Mouse (Mus musculus) neutrophil, adult 83 days (primary cell): ENCODE measurements around the gene Rab26. TPM values are rescaled to one million over a fixed set of nuclear protein-coding genes. Genes with fewer than 3 reads are reported as not detected.

ENCODE experiments used
- total RNA-seq, 2 experiments: library from RNA; stranded (reverse); gene quantifications; one replicate each; pipeline ENCODE4 v1.2.4; 2023

Gene Rab26
- total RNA-seq: 1 to 10 TPM in 1 of 2 experiments, under 1 TPM in 1; 0.42 to 1.2 TPM

DNA sequence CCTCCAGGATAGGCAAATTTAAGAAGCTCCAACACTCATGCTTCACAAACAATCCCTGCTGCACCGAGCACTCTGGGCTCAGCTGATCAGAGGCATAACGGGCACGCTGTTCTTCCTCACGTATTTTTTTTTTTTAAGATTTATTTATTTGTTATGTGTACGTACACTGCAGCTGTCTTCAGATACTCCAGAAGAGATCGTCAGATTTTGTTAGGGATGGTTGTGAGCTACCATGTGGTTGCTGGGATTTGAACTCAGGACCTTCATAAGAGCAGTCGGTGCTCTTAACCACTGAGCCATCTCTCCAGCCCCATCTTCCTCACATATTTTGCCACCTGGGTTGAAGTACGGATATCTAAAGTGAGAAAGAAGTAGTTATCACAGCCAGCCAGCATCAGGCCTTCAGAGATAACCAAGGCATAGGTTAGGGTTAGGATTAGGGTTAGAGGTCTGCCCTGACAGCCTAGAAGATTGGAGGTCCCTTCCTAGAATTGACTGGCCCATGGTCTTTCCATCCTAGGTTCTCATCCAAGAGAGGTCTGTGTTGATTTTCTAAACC, at the start of gene Rab26:
Rab26 (minus strand) TSS at position 51 of the 559 bp plus-strand sequence.

DNA sequence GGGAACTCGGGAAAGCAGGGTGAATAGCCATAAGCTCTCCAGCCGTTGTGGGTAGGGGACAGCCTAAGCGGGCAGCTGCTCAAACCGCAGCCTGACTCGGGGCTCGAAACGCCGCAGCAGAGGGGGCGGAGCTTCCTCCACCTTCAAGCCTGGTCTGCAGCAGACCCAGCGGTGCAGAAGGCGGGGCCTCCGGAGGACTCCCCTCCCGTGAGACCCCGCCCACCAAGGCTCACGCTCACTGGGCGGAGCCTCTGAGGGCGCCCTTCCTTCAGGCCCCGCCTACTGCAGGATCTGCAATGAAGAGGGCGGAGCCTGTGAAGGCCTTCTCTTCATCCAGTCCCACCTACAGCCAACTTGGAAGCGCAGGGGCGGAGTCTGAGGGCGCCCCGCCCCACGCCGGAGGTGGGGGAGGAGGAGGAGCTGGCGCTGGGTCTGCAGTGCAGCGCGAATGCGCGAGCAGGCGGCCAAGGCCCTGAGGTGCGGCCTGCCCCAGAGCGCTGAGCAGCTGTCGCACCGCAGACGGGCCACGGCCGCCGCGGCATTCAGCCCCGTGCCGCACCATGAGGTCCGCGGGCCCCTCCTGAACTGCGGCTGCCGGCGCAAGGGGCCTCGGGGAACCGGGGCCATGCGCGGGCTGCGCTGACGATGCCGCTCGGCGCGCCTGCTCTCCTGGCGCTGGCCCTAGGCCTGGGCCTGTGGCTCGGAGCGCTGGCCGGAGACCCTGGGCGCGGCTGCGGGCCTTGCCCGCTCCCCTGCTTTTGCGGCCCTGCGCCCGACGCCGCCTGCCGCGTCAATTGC, 15.8 kb upstream of the Rab26 start, which contains the start of gene Pkd1:
Pkd1 (plus strand) TSS at position 217 of the 798 bp plus-strand sequence.

DNA sequence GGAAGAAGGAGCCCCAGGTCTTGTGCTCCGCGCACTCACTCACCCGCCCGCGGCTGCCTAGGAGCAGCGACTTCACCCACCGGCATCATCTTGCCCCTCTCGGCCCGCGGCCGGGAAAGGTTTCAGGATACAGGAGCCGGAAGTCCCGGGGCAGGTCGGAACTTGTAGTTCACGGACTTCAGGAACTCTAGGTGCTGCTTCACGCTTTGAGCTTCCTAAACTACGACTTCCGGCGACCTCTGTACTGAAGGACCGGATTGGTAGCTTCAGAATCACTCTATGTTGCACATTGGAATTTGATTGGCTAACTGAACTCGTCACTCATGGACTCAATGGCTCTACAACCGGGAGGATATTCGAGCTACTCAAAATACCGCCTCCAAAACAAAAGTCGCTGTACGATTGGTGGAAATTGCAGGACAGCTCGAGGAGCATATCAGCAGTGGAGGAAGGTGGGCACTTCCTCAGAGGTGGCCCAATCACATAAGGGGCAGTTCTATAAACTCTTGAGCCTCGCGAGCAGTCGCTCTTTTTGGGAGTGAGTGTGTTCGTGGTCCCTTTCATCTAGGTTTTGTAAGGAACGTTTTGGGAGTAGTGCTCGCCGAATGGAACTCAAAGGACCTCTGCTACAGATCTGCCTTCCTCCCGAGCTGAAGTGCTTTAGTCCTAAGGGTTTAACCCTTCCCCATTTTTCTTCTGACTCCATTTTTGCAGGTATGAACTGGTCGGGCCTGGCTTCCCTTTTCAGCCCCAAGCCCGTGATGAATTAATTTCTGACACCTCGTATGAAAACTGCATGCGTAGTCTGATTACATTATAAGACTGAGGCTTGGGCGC, 6.1 kb downstream of the Rab26 start, which contains the start of gene Traf7:
Traf7 (minus strand) TSS at position 216 of the 837 bp plus-strand sequence.

DNA sequence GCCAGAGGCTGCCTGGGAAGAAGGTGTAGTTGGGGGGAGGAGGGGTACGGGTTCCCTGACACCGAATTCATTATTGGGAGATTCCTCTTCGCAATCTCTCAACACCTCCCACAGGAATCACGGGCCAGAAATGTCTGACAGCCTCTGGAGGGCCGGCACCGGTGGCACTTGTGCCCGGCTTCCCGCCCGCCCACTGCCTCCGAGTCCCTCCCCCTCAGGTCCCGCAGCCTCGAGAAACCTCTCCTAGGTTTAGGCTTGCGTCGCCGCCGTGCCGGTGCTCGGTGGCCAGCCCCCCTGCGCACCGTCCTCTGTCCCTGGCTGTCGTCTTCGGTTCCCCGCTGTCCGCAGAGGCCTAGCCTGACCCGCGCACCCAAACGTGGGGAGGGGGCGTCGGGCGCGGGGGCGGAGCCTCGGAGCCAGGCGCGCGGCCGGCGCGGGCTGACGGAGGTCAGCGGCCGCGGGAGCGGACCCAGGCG, 45.8 kb downstream of the Rab26 start, which contains the start of gene Caskin1:
Caskin1 (plus strand) TSS at position 416 of the 476 bp plus-strand sequence.

DNA sequence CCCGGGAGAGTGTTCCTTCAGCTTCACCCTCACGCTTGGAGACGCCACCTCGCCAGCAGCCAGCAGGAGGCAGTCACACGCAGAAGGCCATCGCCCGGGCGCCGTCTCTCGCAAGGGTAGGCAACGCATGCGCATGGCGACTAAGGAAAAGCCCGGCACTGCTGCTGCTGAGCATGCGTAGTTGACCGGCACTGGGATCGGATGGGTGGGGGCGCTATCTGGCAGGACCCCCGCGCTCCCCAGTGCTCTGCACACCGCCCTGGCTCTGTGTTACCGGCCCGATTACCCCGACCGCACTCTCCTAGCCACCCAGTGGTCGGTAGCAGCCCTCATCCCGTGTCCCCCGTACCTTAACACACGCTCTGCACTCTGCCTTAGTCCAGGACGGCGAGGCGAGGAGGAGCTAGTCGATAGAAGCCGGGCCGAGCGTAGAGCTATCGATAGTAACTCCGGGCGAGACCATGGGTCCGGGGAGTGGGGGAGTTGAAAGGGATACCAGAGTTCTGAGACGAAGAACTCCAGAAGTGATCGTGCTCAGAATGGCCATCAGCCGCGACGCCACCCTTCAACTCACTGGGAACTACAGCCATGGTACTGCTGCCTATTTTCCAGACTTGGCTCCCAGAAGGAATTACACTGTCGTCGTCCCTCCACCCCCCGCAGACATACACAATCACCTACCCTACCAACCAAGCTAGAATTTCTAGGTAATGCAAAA, 55.2 kb downstream of the Rab26 start, which contains the start of gene Mlst8:
Mlst8 (minus strand) TSS at position 416 of the 718 bp plus-strand sequence.

Other genes starting within 250 kb of the Rab26 start
- gene Abca17, start 183.1 kb downstream of the Rab26 start, total RNA-seq: under 1 TPM in 1 of 2 experiments, not detected in 1; 0.31 TPM
- gene Abca3, start 182.3 kb downstream of the Rab26 start, total RNA-seq: 10 to 100 TPM; 42.7 to 46.0 TPM
- gene Rnps1, start 119.6 kb downstream of the Rab26 start, total RNA-seq: 10 to 100 TPM; 65.6 to 72.3 TPM
- 10 to 100 TPM; 11.3 to 16.4 TPM for gene Eci1, start 107.6 kb downstream of the Rab26 start, total RNA-seq
- gene Dnase1l2, start 91.1 kb downstream of the Rab26 start, total RNA-seq: 1 to 10 TPM; 2.8 to 3.4 TPM
- gene E4f1, start 63.9 kb downstream of the Rab26 start, total RNA-seq: 10 to 100 TPM; 35.8 to 38.2 TPM
- gene Pgp, start 63.8 kb downstream of the Rab26 start, total RNA-seq: 10 to 100 TPM; 29.7 to 33.2 TPM
- under 1 TPM in 1 of 2 experiments, not detected in 1; 0.35 TPM for gene Bricd5, start 60.3 kb downstream of the Rab26 start, total RNA-seq
- 10 to 100 TPM; 46.7 to 47.8 TPM for gene Mlst8, start 55.1 kb downstream of the Rab26 start, total RNA-seq
- not detected for gene Caskin1, start 45.6 kb downstream of the Rab26 start, total RNA-seq
- gene Traf7, start 6.3 kb downstream of the Rab26 start, total RNA-seq: 100 to 1,000 TPM; 130 to 144 TPM
- gene Pkd1, start 15.6 kb upstream of the Rab26 start, total RNA-seq: 10 to 100 TPM; 18.7 TPM
- 10 to 100 TPM; 40.6 to 46.9 TPM for gene Tsc2, start 98.4 kb upstream of the Rab26 start, total RNA-seq
- gene Nthl1, start 98.5 kb upstream of the Rab26 start, total RNA-seq: 1 to 10 TPM; 1.0 to 3.5 TPM
- 1 to 10 TPM; 2.0 to 2.9 TPM for gene Slc9a3r2, start 116.1 kb upstream of the Rab26 start, total RNA-seq
- gene Npw, start 124.2 kb upstream of the Rab26 start, total RNA-seq: not detected
- gene Zfp598, start 135.5 kb upstream of the Rab26 start, total RNA-seq: 10 to 100 TPM; 26.5 to 28.8 TPM
- under 1 TPM in 1 of 2 experiments, not detected in 1; 0.20 TPM for gene Syngr3, start 155.7 kb upstream of the Rab26 start, total RNA-seq
- 1 to 10 TPM; 7.9 to 9.0 TPM for gene Gfer, start 161.9 kb upstream of the Rab26 start, total RNA-seq
- gene Noxo1, start 162.0 kb upstream of the Rab26 start, total RNA-seq: 1 to 10 TPM; 1.8 to 2.2 TPM
- 10 to 100 TPM; 12.1 to 16.7 TPM for gene Tbl3, start 173.4 kb upstream of the Rab26 start, total RNA-seq
- not detected for gene Rnf151, start 183.9 kb upstream of the Rab26 start, total RNA-seq
- gene Rps2, start 183.9 kb upstream of the Rab26 start, total RNA-seq: 100 to 1,000 TPM; 644 to 709 TPM
- 10 to 100 TPM; 71.6 to 74.1 TPM for gene Ndufb10, start 190.3 kb upstream of the Rab26 start, total RNA-seq
- gene Rpl3l, start 193.6 kb upstream of the Rab26 start, total RNA-seq: 1 to 10 TPM; 1.0 to 1.2 TPM
- 1,000 to 10,000 TPM; 1,053 to 1,152 TPM for gene Msrb1, start 202.4 kb upstream of the Rab26 start, total RNA-seq
- gene Hs3st6, start 218.8 kb upstream of the Rab26 start, total RNA-seq: under 1 TPM in 1 of 2 experiments, not detected in 1; 0.66 TPM